Mouse (Mus musculus) frontal cortex, postnatal 25 days (tissue): ENCODE results near the gene Gpsm3.

Experiments
- DNase-seq, 2 experiments: peaks; one replicate each; pipeline ENCODE4 v3.0.0; 2022; ENCODE audit warnings: low spot score in 2 of 2

Gene Gpsm3

DNA sequence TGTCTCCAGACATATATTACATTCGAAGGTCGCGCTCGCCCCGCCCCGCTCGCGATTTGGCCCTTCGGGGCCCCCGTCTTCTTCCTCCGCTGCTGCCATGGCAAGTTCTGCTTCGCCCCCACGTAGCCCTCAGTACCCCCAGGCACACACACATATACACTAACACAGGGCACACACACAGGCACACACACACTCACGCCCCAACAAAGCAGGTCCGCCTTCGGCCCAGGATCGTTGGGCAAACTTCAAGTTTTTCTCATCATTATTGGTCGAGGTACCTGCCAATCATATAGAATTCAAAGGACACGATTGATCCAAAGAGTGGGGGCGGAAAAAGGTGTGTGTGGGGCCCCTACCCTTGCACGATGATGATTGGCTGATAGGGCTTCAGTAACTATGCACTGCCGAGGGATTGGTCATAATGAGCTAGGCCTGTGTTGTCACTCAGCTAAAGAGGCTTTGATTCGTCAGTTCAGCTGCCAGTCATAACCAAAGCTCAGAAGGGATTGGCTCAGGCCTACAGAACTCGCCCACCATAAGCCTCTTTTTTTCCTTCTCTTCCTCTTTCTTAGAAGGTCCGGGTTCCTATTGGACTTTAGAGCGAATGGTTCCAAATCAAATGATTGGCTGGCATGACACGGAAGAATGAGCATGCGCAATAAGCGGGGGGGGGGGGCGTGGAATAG lies 13.9 kb downstream of the Gpsm3 start, which contains the start of gene Rnf5:
Rnf5 (minus strand) TSS at position 316 of the 686 bp plus-strand sequence.
- DNase-seq, result peak; percentile 98 to 99

DNA sequence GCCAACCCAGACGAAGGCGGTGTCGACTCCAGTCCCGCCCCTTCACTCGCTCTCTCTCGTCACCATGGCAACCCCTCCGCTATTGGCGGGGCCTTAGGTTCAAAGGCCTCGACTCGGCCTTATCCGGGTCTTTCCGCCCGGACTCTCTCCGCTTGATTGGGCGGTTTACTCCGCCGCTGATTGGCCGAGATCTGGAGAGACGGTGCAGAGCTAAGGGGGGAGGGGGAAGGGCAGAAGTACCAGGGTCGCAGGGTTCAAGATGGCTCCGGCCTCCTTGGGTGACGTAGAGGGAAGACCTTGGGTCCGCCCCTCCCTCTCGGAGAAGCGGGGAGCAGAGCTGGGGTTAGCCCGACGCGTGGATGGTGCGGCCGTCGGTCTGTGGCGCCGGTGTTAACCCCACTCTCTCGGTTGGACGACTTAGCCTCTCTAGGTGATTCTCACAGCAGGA lies 14.5 kb downstream of the Gpsm3 start, which contains the start of gene Agpat1:
Agpat1 (plus strand) TSS at position 202 of the 448 bp plus-strand sequence.
- peak; percentile 87 to 96 for DNase-seq

DNA sequence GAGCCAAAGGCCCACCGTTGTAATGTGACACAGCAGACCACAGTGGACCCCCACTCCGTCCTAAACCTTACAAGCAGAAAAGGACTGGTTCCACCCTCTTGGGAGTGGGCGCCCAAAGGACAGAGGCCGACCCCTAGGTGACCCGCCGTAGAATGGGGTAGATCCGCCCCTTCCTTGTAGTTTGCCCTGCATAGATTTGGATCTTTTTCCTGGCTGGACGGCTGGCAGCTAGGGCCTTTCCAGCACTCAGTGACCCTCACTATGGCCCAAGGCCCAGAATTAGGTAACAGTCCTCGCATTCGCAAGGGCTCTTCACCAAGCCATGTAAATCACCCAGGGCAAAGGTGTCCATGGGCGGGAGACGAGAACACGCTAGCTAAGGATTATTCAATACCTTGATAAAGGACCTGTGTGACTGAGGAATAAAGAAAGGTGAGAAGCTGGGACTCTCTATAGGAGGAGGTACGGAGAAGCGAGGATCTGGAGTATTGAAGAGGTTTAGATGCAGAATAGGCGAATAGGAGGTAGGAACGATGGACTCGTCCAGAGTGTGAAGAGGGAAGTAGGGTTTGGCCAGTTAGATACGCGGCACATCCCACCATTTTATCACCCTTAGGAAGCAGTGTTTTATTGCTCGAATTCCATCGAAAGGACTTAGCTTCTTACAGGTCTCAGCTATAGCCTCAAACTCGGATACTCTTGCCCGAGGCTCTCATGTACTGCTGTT lies 15.1 kb downstream of the Gpsm3 start:
- no peak for DNase-seq

DNA sequence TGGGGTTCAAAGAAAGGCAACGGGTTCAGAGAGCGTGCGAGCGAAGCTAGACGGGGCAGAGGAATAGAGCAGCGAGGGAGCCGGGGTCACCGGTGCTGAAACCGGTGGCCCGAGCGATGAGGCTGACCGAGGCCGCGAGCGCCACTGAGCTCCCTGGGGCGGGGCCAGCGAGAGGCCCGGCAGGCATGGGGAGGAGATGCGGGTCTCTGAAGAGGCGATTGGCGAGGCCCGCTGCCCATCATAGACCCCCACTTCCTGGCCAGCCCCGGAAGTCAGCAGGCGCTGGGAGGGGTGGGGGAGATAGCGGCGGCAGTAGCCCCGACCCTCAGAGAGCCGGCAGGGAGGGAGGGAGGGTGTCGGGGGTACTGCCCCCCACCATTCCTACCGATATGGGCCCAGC lies 16.0 kb downstream of the Gpsm3 start:
- DNase-seq, result peak; percentile 96 to 98

DNA sequence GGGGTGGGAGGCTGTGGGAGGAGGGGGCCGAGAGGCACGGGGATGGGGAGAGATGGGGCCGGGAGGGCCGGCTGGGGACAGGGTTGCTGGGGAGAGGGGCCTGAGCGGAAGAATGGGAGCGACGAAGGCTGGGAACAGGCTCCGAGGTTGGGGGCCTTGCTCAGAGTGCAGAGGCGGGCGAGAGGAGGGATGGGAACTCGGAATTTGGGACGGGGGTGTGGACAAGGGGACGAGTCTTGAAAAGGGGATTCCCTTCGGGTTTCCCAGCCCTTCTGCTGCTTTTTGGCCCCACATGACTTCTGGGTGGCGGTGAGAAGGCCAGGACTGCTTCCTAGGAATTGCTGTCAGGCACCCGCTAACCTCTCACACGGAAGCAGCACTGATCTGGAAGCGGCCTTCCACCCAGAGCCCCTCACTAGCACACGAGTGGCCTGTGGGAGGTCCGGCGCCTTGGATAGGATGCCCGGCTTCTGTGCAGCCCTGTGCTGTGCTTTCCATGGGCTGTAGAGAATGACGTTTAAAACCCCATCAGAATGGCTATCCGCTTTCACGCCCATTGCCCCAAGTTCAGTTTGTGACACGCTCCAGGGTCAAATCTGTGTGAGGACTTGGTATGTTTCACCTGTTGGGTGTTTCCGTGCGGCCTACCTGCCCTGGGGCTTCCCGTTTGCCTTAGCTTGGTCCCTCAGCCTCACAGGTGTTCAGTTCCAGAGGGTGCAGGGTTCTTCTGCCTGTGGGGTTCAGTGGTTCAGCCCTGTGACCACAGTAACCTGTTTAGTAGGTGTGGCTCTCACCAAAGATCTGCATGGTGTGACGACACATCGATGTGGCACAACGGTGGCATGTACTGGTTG lies 16.8 kb downstream of the Gpsm3 start:
- no peak for DNase-seq

DNA sequence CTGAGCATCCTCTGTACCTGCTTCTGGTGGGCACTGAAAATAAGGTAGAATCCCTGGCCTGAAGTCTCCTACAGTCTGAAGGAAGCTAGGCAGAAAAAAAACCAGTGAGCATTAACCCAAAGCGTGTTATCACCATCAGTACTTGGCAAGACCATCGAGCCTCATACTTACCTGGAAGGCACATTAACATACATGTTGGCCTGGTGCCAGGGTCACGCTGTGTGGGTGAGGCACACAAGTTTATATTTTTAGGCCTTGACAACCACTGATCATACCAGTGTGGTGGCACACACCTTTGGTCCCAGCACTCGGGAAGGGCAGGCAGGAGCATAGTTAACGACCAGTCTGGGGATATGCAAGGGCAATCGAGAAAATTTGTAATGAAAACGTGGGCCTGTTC lies 18.4 kb downstream of the Gpsm3 start:
- no peak for DNase-seq

DNA sequence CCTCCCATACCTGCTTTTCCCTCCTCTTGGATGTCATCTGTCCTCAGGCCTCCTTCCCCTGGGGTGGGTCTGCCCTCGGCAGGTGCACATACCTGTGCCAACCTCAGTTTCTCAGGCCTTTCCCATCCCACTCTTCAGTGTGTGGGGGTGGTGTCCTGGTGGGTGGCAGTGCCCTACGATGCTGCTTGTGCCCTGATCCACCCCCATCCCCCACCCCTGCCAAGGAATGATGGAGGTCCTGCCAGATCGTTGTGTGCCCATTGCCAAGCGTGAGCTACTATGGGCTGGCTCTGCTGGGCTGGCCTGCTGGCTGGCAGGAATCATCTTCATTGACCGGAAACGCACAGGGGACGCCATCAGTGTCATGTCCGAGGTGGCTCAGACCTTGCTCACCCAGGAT lies 21.4 kb downstream of the Gpsm3 start:
- no peak for DNase-seq

DNA sequence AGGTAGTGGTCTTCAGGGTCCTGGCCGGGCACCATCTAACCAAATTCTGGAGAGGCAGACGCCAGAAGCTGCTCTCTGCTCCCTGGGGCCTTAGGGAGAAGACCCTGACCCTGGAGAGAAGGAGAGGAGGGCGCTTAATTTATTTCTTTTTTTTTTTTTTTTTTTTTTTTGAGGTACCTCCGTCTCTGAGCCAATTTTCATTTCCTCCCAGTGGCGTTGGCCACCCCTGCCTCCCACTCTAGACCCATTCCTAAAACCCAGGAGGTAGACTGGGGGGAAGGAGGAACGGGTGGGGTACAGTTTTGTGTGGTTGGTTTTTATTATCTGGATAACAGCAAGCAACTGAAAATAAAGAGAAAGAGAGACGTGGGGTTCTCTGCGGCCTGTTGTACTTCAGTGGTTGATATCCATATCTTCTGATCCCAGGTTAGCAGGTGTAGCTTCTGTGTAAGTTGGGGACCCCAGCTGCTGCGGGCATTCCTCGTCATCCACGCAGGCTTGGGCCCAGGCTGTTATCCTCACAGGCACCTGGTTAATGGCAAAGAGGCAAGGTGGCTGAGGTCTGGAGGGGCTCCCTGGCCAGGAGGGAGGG lies 23.5 kb downstream of the Gpsm3 start:
- no peak for DNase-seq

DNA sequence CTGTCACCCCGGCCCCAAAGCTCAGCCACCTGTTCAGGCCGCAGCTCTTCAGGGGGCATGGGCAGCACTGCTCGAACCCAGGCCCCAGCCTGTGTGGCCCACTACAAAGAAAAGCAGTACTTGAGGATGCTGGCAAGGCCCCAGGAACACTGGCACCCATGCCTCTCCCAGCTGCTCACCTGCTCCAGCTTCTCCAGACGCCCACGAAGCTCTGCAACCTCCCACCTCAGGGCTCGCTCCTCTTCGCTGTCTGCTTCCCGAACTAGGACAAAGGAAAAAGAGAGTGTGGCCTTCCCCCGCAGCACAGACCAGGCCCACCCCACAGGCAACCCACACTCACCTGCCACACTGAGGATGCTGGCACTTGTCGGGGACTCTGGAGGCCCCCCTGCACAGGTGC lies 24.2 kb downstream of the Gpsm3 start:
- DNase-seq, result no peak

DNA sequence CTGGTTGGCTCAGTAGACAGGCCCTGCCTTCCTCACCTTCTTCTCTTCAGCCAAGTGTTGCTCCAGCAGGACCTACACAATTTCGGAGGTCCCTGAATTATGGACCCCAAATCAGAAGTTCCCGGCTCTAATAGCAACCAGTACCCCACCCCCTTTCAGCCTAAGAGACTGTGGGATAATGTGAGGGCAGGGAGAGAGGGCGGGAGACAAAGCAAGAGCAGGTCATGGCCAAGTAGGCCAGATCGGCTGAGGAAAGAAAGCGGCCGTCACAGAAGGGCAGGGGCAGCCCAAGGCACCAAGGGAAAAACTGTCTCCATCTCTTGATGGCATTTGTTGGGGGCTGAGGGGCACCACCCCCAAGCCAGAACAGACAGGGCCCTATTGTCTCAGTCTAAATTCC lies 26.3 kb downstream of the Gpsm3 start, which contains the start of gene Egfl8:
Egfl8 (minus strand) TSS at position 101 of the 400 bp plus-strand sequence.
- DNase-seq, result no peak

DNA sequence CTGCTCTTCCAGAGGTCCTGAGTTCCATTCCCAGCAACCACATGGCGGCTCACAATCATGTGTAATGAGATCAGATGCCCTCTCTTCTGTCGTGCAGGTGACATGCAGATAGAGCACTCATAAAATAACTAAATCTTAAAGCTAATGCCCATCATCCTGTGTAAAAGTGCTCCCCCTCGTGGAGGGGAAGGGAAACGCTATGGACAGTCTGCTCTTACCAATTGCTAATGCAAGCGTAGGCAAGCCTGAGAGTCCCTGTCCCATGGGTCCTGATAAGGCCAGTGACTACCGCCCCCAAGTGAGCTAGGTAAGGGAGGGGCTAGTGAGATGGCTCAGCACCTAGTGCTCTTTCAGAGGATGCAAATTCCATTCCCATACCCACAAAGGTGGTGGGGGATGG lies 29.4 kb downstream of the Gpsm3 start:
- DNase-seq, result no peak

DNA sequence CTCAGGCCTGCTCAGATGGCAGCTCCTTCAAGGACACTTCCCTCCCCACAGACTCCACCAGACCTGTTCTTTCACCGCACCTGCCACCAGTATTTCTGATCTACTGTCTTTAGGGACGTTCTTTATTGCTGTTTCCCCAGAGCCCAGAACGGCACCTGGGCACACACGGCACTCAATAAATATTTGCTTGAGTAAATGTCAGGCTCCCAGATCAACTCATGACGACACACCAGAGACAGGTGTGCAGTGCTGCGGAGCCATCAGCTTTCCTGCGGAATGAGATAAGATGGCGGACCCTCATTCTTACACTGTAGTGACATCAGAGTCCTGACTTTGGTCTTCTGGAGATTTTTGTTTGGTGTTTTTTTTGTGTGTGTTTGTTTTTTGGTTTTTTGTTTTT lies 31.4 kb downstream of the Gpsm3 start:
- DNase-seq, result no peak

DNA sequence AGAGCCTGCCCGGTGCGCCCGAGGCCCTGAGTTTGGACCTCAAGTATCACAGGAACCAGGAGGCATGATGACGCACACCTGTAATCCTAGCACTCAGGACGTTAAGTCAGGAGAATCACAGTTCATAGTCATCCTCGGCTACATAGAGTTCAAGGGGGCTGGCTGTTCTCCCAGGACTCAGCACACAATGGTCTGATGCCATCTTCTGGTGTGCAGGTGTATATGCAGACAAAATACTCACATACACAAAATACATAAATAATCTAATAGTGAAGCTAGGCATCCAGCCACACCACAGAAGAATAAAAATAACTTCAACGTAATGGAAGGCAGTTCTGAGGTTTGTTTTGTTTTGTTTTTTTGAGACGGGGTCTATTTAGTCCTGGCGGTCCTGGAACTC lies 33.6 kb downstream of the Gpsm3 start:
- no peak for DNase-seq

DNA sequence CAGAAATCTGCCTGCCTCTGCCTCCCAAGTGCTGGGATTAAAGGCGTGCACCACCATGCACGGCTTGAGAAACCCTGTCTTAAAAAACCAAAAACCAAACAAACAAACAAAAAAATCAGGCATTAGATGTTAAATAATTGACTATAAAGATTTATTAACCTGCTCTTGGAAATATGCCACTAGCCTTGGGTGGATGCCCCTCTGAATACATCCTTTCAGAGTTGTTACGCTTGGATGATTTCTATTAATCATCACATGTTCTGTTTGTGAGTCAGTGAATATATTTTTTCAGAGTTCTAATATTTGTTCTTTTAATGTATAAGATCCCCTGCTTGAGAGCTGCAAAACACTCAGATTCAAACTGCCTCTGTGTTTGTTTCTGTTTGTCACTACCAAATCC lies 35.4 kb downstream of the Gpsm3 start:
- DNase-seq, result no peak

DNA sequence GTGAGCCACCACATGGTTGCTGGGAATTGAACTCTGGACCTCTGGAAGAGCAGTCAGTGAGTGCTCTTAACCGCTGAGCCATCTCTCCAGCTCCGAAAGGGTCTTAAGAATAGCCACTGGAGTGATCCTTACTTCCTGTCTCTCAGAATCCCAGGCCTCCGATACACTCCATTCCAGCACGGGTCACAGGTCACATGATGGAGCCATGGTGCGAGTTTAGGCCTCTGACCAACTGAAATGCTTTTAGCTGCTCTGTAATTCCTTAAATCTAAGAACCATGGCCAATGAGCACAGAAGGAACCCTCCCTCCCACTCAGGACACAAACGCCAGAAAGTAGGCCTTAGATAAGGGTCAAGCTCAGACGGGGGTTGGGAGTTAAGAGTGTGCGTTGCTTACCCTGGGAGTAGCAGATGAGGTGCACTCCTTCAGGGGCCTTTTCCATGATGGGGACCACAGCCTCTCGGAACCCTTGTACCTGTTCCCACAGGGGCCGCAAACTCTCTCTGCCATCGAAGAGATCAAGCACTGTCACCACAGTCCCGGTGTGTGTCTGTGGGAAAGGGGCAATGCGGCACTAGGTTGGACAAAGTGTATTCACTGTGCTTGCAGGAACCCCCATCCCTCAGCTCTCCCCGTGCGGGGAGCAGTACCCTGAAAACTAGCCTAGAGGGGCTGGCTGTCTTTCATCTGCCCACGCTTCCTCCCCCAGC lies 36.6 kb downstream of the Gpsm3 start:
- no peak for DNase-seq

DNA sequence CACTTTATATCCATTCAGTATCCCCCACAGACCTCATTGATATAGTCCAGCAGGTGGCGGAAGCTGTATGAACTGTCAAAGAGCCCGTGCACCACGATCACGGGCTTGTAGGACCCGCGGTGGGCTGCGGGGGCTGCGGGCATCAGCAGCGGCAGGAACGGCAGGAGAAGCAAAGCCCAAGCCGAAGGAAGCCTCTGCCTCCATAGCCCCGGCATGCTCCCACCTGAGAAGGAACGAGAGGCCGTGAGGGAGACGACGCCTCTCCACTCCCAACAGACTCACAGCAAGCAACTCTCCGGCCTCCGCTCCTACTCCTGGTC lies 37.1 kb downstream of the Gpsm3 start:
- no peak for DNase-seq

DNA sequence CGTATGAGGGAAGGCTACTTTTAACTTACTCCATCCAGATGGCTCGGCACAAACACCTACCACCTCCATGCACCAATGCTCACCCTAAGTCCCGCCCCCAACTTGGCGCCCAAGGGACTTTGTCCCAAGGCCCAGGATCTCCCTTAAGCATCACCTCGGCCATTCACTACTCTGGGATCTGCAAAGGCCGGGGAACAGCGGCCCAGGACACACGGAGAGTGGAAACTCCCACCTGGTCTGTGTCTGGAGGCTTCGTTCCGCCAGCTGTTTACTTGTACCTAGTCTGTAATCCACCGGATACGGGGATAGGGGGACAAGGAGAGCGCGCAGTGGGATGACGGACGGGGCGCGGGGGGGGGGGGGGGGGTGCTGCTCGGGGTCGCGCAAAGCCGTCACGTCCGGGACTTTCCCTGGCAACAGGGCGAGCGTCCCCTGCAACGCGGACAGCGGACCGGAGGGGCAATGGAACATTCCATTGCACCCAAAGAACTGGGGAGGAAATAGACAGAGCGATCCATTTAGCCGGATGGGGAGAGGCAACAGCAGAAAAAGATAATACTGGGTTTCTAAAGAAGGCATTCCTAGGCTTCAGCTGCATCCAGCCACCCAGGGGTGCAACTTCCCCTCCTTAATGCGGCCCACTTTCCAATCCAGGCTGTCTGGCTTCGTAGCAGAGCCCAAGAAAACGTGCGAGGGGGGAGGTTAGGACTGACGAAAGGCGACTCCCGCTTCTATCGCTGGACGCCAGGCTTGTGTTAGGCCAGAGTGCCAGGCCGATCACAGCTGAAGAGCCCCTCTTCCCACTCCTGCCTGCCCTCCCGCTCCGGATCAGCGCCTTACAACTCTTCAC lies 37.7 kb downstream of the Gpsm3 start:
- DNase-seq, result peak; percentile 65 to 76

DNA sequence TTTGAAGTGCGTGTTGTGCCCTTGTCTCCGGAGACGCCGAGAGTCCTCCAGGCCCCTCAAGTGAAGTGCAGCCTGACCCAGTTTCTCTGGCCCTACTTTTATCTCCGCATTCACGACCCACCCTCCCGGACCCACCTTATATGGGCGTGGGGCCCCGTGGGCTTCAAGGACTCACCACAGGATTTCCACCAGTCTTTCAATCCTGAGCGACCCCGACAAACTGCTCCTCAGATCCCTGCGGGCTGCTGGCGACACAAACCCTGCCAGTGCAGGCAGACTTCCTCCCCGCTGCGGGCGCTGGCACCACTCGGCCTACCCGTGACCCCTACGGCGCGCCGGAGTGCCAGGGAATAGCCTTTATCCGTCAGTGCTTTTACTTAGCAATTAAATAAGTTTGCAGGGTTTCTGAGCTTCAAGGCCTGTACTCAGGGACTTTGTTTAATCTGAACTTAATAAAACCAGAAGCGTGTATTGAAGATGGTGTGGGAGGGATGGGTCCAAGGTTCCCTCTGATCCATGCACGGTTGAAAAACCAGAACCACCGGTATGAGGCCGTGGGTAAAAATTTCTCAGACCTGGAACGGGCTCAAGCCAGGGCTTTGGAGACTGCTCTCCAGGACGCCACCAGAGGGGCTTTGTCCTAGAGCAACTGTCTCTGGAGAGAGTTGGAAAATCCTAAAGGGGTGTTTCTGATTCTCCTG lies 38.5 kb downstream of the Gpsm3 start, which contains the start of gene Ppt2:
Ppt2 (minus strand) TSS at position 568 of the 701 bp plus-strand sequence.
- no peak for DNase-seq

DNA sequence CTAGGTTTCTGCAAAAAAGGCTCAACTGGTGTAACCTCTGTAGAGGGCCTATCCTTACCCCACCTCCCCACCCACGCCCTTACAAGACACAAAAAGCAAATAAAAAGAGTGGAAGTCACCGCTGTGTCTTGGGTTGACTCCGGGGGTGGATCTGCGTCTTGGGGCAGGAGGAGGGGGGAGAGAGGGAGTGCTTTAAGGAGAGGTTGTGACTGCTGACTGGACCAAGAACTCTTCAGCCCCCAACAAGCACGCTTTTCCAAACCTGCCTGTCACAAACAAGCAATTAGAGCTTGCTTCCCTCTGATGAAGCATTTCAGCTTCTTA lies 39.0 kb downstream of the Gpsm3 start:
- DNase-seq, result no peak

DNA sequence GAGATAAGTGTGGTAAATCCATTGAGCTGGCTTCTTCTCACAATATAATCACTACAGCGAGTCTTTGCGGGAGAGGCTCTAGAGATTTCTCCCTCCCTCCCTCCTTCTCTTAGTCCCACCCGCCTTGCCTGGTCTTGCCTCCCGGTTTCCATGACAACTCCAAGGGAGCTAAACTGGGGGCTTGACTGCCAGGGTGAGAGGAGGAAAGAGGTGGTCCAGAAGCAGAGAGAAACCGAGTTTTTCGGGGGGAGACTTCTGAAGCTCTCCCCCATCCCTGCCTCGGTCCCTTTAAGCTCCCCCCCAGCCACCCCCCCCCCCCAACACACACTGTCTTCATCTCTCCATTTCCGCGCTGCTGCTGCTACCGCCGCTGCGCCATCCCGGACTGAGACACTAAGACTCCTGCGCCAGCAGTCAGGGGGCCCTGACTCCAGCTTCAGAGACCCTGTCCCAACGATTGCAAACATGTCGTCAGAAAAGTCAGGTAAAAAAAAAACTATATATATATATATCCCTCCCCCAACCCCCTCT lies 39.7 kb downstream of the Gpsm3 start, which contains the start of gene Prrt1:
Prrt1 (plus strand) TSS at position 313 of the 531 bp plus-strand sequence.
- DNase-seq, result no peak
